Mouse (Mus musculus) spleen, postnatal 10 days (tissue): ENCODE measurements around the gene Bicc1.

Experiments used
- DNase-seq, 2 experiments: peaks; one replicate each; pipeline ENCODE4 v3.0.0; 2021 to 2022; ENCODE audit warnings: low spot score in 2 of 2

Gene Bicc1

DNA sequence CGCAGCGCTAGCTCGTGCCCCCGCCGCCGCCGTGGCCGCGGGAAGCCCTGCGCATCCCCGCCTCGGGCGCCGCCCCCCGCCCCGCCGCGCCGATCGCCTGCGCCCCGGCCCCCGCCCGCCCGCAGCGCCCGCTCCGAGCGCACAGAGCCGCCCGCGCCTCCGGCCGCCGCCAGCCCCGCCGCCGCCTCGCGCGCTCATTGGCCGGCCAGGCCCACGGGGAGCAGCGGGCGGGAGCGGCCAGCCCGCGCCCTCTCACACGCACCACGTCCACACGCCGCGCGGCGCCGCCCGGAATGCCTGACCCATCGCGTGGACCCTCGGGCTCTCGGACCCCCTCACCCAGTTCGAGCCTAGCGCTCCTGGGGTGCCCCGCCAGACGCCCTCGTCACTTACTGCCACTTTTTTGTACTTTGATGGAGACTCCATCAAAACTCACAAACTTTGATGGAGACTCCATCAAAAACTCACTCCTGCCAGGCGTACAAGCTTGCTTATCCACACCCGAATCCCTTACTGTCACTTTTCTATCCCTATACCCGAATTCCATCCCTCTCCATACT is at the start of gene Bicc1:
TSS of gene Bicc1 (minus strand) at position 25 of the 560 bp plus-strand sequence.
- DNase-seq, result no peak

- DNase-seq, result no peak
These were observed 42.0 kb upstream of the Bicc1 start for GRCm38 (mm10) chr10:71201512-71201911.

GRCm38 (mm10) chr10:71200964-71201363 is 41.5 kb upstream of the Bicc1 start:
- DNase-seq, result no peak

DNA sequence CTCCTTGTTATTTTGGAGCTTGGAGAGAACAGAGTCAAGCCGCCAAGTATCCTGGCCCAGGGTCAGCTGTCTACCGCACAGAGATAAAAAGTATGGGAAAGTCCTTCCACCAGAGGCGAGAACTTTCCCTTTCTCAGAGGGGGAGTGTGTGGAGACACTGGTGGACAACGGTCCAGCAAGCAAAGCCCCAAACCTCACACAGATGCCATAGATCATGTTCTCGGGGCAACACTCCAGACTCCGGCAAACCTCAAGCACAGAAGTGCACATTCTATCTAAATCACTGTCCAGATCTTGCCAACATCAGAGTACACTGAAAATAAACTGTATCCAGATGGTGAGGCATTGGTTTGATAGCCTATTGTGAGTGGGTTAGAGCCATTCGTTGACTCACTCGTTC is 39.2 kb upstream of the Bicc1 start:
- no peak for DNase-seq

DNA sequence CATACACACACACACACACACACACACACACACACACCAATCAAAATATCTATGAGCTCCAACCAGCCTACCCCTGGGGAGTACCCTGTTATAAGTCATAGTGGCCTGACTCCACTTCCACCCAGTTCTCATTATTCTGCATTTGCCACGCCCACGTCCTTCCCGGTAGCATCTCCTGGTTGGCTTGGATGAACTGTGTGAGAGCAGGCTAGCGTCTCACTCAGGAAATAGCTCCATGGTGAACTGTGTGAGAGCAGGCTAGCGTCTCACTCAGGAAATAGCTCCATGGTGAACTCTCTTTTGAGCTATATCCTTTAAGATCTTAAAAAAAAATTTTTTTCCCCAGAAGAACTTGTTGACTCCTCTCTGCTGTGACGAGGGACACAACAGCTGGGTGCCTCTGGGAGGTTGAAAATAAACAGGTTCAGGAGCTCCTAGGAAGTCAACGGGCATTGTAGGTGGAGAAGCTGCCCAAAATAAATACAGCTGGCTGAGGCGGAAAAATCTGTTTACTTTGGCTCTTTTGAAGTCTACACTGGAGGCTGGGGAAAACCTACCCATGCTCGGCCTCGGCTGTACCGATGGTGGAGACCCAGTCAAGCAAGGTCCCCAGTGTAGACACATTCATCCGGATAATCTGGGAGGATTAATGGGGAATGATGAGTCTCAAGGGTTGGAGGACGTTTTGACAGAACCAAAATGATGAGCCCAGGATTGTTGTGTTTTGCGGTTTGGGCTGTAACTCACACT is 37.7 kb upstream of the Bicc1 start:
- DNase-seq, result no peak

- no peak for DNase-seq
These were observed 36.0 kb upstream of the Bicc1 start for GRCm38 (mm10) chr10:71195501-71195900.

DNA sequence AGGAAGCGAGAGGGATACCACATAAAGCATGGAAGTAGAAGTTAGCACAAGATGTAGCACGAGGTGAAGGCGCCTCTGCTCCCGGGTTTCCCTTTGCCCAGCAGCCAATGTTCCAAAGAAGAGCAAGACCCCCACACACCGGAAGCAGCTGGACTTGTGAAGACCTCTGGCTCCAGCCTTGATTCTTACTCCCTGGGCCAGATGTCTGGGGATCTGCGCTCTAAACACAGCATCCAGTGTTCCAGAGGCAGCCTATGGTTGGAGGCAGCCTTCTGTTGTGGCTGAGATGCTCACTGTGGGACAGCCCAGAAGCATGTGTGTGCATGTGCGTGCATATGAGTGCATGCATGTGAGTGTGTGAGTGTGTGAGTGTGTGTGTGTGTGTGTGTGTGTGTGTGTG is 35.2 kb upstream of the Bicc1 start:
- DNase-seq, result no peak

GRCm38 (mm10) chr10:71193319-71193718 is 33.8 kb upstream of the Bicc1 start:
- no peak for DNase-seq

DNA sequence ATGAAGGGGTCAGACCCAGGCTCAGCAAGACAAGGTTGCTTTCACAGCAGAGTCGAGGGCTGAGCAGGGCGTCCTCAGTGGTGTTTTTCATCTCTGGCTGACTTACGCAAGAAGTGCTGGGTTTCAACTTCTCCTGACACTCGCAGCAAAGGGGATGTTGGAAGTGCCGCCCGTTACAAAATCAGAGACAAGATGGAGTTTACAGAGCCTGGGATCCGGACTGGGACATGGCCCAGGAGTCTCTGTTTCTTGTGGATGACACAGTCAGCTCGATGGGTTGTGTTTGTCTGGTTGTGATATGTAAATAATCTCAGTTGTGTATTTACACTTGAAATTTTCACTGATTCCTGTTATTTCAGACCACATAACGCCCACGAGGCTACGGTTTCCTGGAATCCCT is 33.4 kb upstream of the Bicc1 start:
- DNase-seq, result no peak

- DNase-seq, result no peak
These were observed 29.2 kb upstream of the Bicc1 start for GRCm38 (mm10) chr10:71188681-71189080.

DNA sequence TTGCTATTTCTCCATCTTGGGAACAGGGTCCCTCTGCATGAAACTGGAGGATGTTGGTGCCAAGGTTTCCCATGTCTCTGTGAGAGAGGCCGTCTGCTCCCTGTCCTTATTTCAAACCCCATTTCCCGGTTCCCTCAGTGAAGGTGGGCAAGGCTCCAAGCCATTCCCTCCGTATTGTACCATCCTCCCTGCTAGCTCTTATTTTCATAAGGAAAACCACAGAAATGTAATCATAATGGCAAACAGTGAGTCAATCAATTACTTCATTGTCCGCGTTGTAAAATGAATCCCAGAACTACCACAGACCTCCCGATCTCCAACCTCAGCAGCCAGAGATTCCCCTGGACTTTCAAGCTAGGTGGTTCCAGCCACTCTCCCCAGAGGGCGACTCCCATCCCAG is 25.6 kb upstream of the Bicc1 start:
- no peak for DNase-seq

GRCm38 (mm10) chr10:71183339-71184031 is 24.0 kb upstream of the Bicc1 start:
- no peak for DNase-seq

DNA sequence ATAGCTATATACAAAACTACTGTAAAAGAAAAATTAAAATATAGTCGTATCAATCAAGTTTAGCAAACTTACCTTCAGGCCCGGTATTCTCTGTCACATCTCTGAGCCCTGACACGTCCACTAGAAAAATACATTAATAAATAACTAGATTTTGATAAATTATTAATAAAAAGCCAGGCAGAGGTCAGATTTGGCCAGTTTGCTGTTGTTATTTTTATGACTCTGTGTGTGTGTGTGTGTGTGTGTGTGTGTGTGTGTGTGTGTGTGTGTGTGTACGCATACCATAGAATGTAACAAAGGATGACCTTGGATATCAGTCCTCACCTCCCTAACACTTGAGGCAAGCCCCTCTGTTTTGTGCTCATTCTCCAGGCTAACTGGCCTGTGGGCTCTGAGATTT is 22.4 kb upstream of the Bicc1 start:
- DNase-seq, result no peak

DNA sequence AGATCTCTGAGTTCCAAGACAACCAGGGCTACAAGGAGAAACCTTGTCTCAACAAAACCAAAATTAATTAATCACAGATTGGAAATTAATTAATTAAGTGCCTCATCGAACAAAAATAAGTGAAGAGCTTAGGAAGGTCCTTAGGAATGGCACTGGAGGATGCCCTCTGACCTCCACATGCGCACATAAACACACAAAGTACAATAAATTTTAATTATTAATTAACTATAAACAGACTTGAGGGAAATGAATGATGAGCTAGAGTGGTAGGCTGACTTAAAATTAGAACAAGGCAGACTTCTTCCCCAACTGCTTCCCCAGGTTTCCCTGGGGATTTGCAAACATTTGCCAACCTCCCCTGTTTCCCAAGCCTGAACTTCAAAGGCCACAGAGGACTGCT is 21.6 kb upstream of the Bicc1 start:
- no peak for DNase-seq

- DNase-seq, result no peak
These were observed 20.6 kb upstream of the Bicc1 start for GRCm38 (mm10) chr10:71180057-71180456.

GRCm38 (mm10) chr10:71177201-71177600 is 17.7 kb upstream of the Bicc1 start:
- no peak for DNase-seq

DNA sequence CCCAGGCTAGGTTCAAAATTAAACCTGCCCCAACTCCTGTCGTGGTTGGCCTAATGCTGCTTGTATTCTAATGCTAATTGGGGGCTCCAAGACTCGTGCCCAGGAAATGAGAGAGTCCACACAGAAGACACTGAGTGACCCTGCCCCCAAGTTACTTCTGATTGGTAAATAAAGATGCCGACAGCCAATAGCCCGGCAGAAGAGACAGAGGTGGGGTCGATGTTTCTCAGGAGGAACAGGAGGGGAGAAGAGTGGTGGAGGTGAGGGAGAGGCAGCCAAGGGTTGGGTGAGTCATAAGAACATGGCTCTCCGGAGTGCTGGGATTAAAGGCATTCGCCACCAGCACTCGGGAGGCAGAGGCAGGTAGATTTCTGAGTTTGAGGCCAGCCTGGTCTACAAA is 16.8 kb upstream of the Bicc1 start:
- no peak for DNase-seq

- no peak for DNase-seq
These were observed 15.8 kb upstream of the Bicc1 start for GRCm38 (mm10) chr10:71175280-71175679.

GRCm38 (mm10) chr10:71171414-71171813 is 11.9 kb upstream of the Bicc1 start:
- no peak for DNase-seq

GRCm38 (mm10) chr10:71170771-71171170 is 11.3 kb upstream of the Bicc1 start:
- no peak for DNase-seq

DNA sequence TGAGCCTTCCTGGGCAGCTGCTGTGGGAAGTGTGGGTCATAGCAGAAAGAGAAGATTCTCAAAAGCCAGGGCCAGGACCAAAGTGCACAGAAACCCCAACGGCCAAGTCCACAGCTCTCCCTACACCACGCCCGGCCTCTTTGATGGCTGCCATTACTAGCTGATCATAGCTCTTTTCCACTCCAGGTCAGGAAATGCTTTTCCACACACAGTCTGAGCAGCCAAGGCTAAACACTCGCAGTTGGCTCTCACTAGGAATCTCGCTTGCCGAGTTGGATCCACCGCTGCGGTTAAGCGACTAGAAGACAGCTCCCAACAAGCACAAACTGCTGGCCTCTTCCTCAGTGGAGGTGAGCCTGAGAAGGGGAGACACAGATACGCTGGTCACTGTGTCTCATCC is 10.3 kb upstream of the Bicc1 start:
- DNase-seq, result no peak

DNA sequence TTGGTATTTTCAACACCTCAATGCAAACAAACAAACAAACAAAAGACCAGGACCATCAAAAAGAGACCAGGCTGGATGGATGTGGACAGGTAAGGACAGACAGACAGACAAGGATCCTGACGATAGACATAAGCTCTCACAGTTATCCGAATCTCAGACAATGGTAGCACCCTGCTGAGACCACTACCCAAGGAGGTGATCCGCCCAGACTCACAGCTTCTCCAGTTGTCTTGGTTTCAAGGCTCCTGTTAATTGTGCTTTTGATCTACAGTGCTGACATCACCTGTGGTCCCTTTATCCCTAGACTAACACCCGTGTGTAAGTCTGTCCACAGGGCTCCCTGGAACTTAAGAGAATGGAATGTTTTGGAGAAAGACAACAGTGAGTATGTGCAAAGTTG is 9.7 kb upstream of the Bicc1 start:
- no peak for DNase-seq

- no peak for DNase-seq
These were observed 949 bp upstream of the Bicc1 start for GRCm38 (mm10) chr10:71160449-71160848.
